Mouse (Mus musculus) layer of hippocampus, adult 18-20 months (tissue): ENCODE measurements around the gene Mettl24. TPM values are rescaled to one million over a fixed set of nuclear protein-coding genes. Genes with fewer than 3 reads are reported as not detected.
"Not testable (repeated sequence)": the region's sequence is repeated elsewhere in the genome, so short reads cannot be mapped to it uniquely, and the experiment has no call there.

Experiments
- DNase-seq, 2 experiments: peaks; one replicate each; pipeline ENCODE4 v3.0.0; 2022; ENCODE audit warnings: low spot score in 2 of 2
- total RNA-seq, 2 experiments: library from RNA; stranded (reverse); gene quantifications; 2 replicates each; pipeline ENCODE4 v1.2.3; 2021

Mettl24 gene
- total RNA-seq, 2 experiments from 2014 or later, result 2.9 to 3.9 TPM

DNA sequence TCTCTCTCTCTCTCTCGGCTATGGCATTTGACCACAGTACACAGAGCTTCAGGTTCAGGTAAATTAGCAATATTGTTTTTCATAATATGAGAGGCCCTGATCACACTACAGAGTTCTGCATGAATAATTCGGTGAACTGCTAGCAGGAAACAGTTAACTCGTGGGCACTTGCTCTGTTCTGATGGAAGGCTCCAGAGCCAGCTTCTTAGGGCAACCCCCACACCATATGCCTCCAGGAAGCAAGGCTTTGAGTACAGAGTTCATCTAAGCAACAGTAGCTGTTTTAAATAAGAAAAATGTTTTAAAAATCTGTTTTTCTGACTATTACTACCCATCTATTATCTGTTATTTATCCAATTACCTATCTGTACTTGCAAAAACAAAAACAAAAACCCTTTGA lies 50.2 kb downstream of the Mettl24 start:
- peak in 1 of 2 experiments; percentile 87 for DNase-seq

DNA sequence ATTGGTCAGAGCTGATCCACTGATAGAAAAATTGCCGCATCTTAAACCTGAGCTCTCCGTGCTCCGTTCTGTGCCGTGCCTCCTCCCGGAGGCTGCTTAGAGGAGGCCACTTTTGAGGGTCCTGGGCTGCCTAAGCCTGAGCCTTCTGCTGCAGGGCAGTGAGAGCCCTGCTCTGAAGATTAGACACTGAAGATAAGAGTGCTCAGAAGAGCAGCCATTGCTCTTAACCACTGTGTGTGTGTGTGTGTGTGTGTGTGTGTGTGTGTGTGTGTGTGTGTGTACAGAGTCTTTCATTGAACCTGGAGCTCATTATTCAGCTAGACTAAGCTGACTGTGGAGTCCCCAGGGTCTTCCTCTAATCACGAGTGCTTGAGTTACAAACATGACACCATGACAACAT lies 53.1 kb downstream of the Mettl24 start:
- no peak for DNase-seq

DNA sequence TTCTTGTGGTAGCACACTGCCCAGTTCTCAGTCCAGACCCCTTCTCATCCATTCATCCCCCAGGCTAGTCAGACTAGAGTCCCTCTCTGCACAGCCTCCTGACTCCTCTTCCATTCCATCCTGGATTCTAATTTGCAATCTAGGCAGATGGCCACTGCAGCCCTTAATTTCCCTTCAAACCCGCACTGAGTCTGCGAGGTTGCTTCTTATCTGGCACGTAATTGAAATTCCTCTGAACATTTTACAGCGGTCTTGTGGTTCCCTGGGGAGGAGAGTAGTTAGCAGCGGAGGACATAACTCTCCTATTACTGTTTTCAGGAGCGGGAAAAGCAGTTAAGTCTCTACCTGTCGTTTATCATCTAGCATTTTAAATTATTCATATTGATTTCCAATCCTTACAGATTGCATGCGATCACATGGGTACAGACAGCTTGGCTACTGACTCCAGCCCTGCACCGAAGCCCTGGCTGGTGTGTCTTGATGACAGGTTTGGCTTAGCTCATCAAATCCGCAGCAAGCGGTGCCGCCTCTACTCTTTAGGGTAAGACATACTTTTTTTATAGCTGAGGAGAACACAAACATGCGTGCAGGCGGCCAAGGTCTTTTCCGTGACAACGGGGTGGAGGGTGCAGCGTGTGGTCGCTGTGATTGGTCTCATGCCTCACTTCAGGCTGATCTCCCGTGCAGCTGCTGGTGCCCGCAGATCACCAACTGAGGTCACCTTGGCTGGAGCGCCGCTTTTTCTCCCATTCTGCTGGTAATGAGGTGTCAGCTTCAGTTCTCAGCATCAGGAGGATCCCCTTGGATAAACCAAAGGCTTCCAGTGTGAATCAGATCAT lies 54.4 kb downstream of the Mettl24 start:
- DNase-seq, result peak in 1 of 2 experiments; percentile 55

DNA sequence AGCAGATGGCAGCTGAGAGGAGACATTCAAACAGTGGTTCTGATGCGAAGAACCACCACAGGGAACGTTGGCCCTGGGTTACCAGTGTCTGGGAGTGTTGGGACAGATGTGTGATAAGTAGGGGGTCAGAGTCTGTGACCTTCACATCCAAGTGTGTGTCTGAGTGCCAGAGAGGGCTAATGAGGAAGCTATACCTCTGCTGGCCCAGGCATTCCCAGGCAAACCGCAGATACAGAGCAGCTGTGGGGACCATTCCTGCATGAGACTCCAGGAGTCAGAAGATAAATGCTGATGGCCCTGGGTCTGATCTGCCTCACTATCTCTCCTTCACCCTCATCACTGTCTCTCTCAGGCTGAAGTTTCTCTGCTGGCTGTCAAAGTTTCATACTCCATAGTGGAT lies 57.6 kb downstream of the Mettl24 start:
- DNase-seq, result no peak

DNA sequence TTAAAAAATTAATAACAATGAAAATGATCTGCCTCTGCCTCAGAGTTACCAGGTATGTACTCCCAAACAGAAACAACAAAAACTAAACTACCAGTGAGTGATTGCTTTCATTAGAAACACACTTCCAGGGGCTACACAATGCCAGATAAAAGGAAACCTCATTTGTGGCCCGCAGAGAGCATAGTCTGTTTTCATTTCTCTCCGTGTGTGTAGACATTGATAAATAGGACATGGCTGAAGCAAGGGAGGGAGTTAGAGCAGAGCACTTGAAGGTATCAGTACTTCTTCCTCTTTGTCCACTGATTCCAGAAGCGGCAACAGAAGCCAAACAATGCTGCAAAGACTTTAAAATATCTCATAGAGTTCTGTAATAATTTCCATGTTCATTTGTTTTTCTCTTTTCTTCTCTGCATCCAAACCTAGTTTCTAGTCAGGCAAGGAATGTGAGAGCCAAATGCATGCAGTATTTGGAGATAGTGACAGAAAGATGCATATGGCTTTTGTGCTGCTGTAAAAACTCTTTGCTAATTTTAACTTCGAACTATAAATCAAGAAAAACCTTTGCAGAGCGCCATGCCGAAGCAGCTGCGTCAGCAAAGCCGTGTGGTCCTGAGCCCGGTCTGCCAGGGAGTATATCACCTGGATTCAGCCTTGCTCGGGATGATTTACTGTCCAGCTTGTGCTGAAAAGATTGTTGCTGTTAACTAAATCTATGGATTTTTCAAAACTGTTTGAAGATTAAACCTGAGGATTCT lies 67.4 kb downstream of the Mettl24 start:
- DNase-seq, result no peak

DNA sequence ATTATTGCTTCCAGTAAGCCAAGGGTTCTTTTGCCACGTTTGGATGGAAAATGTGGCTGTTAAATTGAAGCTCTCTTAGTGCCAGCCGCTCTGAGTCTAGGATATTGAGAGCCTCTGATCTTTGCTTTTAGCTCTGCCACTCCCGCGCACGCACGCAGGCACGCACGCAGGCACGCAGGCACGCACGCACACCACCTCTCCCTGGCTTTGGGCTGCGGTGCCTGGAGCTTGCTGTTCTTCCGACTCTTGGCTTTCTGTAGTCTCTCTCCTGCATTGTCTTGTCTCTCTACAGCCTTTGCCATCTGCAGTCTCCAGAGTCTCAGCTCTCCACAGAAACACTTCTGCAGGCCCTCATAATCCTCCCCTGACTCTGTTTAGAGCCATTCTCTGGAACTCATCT lies 68.1 kb downstream of the Mettl24 start:
- DNase-seq, result no peak

DNA sequence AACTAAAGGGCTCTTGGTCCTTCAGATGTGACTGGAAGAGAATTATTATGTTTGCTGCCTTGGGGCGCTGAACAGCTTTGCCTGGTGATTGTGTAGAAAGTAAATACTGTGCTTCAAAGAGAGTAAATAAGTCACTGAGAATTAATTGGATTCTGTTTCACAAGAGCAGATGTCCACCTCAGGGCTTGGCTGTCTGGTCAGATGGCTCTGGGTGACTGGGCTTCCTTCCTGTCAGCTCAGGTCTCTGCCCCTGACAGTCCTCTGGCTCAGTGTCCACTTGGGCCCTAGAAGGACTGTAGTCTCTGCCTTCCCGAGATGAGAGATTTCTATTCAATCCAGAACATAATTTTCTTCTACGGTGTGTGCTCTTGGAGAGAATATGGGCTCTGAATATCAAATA lies 70.0 kb downstream of the Mettl24 start:
- DNase-seq, result no peak

DNA sequence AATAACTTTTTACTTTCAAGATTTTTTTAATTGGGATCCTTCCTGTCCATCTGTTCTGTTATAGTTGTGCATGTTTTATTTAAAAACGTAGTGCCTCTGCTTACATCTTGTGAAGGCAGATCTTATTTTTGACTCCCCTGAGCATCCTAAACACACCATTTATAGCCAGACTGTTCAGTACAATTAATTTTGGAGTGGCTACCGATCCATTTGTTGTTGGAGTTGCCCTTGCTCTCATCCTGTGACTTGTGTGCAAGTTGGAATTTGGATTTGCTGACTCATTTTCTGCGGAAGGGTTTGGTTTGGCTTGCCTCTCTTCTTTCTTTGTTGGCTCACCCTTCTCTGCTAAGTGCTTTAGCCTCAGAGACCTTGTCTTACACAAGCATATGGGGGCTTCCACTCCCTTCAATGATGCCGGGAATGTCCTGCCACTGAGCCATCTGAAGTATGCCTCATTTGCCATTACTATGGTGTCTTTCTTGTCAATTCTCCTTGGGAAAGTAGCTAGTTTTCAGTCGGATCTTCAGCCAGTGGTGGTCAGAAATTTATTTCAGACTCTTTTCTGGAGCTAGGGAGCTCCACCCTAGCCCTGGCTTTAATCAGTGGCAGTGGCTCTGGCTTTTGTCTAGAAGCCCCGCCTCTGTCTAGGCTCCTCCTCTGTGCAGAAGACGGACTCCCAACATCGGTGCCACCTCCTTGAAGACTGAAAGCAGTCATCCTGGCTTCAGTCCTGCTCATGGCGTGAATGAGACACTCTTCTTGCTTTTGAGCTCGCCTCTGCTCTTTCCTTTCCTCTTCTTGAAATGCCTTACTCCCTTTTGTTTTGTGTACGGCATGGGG lies 75.3 kb downstream of the Mettl24 start:
- DNase-seq, result no peak

DNA sequence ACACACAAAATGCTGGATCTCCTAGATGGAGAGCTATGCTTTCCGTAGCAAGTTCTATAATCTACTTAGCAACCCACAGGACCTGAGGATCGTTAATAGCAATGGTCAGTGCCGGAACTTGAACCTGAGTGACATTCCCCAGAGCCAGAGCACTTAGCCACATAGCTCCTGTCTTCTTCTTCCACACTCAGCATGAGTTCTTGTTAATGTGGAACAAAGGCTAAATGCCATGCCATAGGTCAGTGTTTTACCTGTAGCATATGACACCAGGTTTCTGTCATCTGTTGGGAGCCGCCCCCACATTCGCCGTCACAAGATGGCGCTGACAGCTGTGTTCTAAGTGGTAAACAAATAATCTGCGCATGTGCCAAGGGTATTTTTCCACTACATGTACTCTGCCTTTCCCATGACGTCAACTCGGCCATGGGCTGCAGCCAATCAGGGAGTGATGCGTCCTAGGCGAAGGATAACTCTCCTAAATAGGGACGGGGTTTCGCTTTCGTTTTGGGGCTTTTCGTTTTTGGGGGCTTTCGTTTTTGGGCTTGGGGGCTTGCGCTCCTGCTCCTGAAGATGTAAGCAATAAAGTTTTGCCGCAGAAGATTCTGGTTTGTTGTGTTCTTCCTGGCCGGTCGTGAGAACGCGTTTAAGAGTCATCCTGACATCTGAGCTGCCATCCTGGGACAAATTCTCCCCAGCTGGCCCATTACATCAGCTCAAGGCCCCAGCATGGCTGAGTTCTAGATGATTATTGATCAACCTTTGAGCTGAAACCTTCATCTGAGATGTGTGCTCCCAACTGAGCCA lies 76.5 kb downstream of the Mettl24 start:
- not testable (repeated sequence) for DNase-seq

DNA sequence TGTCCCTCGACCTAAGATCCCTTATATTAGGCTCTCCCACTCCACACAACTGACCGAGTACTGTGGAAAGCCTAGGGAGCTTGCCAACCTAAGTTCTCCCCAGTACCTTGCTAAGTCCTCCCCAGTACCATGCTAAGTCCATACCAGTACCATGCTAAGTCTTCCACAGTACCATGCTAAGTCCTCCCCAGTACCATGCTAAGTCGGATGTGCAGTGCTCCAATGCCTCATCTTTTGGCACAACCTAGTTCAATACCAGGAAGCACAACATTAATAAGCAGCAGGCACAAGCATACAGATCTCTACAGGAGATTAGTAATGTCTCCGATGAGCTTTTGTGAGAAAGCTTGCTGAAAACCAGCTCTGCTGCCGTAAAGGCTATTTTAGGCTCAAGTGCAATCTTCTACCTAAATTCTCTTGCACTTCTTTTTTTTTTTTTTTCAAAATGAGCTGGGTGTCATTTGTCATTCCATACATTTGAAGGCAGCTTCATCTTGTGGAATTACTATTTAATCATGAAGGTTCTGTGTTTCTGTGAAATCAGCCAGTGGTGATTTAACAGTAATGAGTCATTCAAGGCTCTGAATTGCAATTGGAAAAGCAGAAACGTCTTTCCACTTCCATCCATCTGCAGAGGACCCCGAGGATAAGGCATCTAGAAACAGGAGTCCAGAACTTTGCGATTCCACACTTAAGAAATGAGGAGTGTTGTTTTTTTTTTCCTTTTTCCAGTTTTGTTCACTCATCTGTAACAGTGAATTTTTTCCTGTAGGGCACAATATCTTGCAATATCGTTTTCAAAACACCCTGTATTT lies 77.3 kb downstream of the Mettl24 start:
- no peak for DNase-seq

DNA sequence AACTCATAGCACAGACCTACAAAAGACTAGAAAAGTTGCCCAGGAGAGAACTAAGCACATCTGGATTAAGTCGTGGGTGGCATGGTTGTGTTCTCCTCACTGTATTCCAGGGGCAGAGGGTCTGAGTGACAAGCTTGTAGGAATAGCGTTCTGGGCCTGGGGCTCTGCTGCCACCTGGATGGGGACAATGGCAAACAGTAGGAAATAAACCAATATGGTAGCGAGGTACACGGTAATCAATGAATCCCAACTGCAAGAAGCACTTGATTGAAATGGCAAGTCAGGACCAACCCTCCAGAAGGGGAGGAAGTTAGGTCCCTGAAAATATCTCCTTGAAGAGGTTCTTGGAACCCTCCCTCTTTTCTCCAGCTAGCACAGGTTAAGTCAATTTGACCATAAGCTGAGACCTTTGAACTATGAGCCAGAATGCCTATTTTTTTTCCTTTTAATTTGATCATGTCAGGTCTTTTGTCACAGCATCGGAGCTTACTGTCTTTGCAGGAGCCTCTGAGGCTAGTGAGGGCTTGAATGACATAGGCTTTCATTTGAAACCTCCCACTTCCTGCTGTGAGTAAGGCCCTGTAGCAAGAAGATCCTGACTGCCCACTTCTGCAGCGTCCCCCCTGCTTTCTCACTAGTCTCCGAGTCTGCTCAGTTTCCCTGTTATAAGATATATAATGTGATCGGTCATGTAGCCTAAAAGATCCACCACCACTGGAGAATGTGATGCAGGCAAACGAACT lies 78.1 kb downstream of the Mettl24 start:
- no peak for DNase-seq

DNA sequence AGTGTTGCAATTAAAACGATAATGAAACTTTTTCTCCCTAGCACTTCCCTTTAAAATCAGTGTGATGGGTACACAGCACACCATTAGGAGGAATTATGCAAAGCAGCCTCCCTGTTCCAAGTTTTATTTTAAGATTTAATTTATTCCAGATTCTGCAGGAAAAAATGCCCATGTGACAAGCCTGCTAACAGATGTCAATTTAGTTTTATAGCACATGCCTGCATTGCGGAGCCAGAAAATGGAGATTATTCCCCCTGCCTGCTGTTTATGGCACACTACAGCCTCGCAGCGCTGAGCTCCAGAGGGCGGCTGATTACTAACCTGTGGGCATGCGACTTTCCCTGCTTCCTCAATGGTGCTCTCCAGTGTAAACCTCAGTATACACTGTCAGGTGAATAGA lies 79.5 kb downstream of the Mettl24 start:
- DNase-seq, result peak; percentile 80 to 91

DNA sequence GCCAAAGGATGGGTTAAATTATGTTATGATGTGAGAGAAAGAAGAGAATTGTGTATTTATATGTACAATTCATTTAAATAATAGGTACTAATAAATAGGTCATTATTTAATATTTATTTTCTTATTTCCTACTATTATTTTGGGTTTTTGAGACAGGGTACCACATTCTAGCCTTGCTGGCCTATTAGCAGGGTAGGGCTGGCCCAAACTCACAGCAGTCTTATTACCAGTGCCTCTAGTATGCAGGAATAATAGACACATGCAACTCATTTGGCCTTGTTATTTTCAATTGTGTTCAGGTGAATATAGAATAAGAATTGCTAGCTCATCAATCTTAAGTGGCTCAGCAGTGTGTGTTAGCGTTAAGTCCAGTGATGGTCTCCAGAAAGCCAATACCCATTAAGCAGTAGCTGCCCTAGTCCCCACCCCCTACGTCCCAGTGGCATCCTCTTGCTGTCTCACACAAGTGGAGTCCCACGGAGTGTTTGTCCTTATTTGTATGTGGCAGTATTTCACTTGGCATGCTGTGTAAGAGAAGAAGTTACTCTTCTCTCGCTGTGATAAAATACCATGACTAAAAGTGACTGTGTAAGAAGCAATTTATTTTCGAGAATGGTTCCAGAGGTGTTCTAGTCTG lies 80.1 kb downstream of the Mettl24 start:
- DNase-seq, result no peak

DNA sequence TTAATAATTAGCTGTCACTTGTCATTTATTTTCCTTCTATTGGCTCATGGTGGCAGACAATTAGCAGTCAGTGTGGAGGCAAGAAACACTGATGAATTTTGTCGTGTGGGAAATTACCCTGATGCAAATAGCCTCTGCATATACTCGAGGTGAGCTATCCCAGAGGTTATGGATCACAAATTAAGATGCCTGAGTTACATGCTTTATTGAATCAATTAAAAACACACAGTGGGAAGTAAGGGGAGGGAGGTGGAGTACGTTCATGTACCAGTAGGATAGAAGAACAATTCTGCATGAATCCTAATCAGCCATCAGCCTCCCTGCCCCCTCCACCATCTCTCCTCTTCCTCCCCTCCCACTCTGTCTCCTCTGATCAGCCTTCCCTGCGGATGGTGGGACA lies 89.2 kb downstream of the Mettl24 start:
- DNase-seq, result no peak

DNA sequence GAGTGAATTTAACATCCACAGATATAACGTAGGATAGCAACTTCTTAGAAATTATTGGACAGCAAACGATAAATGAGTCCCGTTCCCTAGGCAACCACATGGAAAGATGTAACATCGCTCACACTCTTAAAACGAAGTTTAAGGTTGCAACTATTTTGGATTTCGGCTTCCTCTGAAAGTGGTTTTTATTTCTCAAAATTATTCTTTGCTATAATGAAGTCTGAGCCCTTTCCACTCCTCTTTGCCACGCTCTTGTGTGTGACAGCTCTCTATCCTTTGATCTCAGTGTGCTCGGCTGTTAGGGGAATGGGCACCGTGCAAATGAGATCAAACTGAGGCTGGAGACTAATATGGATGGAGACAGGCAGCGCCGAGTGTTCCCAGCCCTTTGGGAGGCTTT lies 92.1 kb downstream of the Mettl24 start:
- DNase-seq, result no peak

DNA sequence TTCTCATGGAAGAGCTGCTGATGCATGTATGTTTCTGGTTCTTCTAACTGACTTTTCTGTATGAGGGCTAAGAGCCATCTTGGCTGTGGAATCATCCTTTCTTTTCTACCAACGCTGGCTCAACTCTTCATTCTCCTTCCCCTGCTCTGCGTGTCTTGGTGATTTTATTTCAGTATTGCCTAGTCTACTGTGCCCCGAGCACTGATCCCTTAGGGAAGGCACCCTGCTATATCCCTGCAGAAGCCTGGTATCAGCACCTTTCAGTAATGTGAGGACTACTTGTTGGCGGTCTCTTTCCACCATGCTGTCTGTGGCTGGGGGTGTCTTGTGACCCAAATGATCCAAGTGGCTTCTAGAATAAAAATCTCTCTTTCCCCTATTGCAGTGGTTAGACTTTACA lies 92.6 kb downstream of the Mettl24 start:
- DNase-seq, result no peak

DNA sequence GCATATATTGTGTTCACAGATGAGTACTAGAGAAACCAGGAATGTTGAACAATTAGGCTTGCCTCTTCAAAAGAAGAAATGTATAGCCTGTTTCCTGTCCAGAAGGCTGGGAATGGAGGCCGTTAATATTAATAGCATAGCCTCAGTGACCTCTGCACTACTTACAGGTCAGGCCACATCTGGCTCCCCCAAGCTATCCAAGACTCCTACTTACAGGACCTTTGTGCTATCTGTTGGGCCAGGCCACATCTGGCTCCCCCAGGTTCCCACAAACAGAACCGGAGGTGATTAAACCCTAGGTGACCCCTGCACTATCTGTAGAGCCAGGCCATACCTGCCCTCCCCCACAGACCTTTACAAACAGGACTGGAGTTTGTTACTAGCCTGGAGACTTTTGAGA lies 94.1 kb downstream of the Mettl24 start:
- DNase-seq, result no peak

DNA sequence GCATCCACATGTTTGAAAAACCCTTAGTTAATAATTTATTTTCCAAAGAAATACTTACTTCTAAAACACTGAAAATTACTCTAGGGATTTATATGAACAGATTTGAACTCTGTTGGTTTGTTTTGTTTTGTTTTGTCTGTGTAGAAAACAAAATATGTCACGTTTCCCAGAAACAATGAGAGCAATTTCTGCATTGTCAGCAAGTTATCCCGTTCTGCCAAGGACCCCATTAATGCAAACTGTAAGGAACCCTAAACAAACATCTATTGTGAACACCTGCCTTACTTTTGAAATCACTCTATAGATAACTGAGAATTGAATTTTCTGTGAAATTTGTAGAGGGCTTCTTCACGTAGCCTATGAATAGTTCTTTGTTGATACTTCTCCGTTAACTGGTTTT lies 95.4 kb downstream of the Mettl24 start:
- no peak for DNase-seq

DNA sequence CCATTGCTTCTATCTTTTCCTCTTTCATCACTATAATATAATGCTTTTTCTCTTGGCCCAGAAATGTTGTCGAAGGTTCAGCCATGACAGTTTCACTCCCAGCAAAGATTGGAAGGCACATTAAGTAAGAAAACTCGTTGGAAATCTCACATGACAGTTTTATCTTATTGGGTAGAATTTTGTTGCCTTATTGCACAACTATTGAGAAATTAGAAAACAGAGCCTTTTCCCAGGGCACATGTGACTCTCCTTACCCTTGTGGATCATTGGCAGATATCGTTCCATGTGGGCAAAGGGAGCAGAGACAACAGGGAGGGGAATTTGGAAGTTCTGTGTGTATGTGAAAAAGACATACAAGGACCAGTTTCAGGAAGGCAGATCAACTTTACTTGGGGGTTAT lies 107.3 kb downstream of the Mettl24 start:
- no peak for DNase-seq
